Mouse (Mus musculus): ENCODE measurements around the gene Bysl. TPM values are rescaled to one million over a fixed set of nuclear protein-coding genes. Genes with fewer than 3 reads are reported as not detected.
"Not testable (repeated sequence)": the region's sequence is repeated elsewhere in the genome, so short reads cannot be mapped to it uniquely, and the experiment has no call there.

Bysl gene
- polyA plus RNA-seq (2016; fragmentation: Nextera tagmentation; extraction: Ambion mirVana), result 30.8 and 31.5 TPM in 2 replicates

- Histone ChIP-seq H3K27ac (replicated peaks) (peak within 1 kb of the TSS; percentile 60; the same call in 1 of the 2 replicates), H3K9me3 (no peaks in the 10 kb centered on the region), H3K27me3 (no peaks in the 10 kb centered on the region), H3K9ac (replicated peaks) (peak within 1 kb of the TSS; percentile 75), H3K4me1 (peaks cover 27% of the 10 kb centered on the region), H3K36me3 (peaks cover 41% of the 10 kb centered on the region), H3K4me3 (peak within 1 kb of the TSS; percentile 76), H3K4me2 (replicated peaks) (peak within 1 kb of the TSS; percentile 90)
- WGBS, result under 1% methylated on average over 59 of the region's 59 CpGs
- peak; percentile 96 for ATAC-seq (ENCODE audit: low FRiP score, low read depth)
Observed at GRCm38 (mm10) chr17:47610849-47611660, at the start of gene Bysl, which contains the start of the genes Med20 and Gm20517. Bysl (minus strand) TSS chr17:47611492. Med20 (plus strand) TSS chr17:47611582. Gm20517 (plus strand) TSS chr17:47611589.

GRCm38 (mm10) chr17:47658741-47659243 lies 47.5 kb upstream of the Bysl start:
- Histone ChIP-seq H3K9me3 (no peaks in the 10 kb centered on the region), H3K36me3 (peaks cover 17% of the 10 kb centered on the region; the same call in 1 of the 2 replicates), H3K9ac (replicated peaks) (no peak overlapping the region), H3K27me3 (no peaks in the 10 kb centered on the region), H3K4me1 (peaks cover 5% of the 10 kb centered on the region), H3K27ac (replicated peaks) (no peak overlapping the region), H3K4me2 (replicated peaks) (no peak overlapping the region), H3K4me3 (no peak overlapping the region)
- 87% methylated on average over 3 of the region's 3 CpGs for WGBS
- no peak for ATAC-seq (ENCODE audit: low FRiP score, low read depth)

GRCm38 (mm10) chr17:47657901-47658300 lies 46.6 kb upstream of the Bysl start:
- WGBS, result 92% methylated on average over 4 of the region's 4 CpGs
- Histone ChIP-seq H3K9me3 (no peaks in the 10 kb centered on the region), H3K9ac (replicated peaks) (no peak overlapping the region), H3K4me3 (no peak overlapping the region), H3K36me3 (peaks cover 21% of the 10 kb centered on the region; the same call in 1 of the 2 replicates), H3K27me3 (no peaks in the 10 kb centered on the region), H3K27ac (replicated peaks) (no peak overlapping the region), H3K4me2 (replicated peaks) (no peak overlapping the region), H3K4me1 (no peaks in the 10 kb centered on the region; the same call in 1 of the 2 replicates)
- no peak for ATAC-seq (ENCODE audit: low FRiP score, low read depth)

GRCm38 (mm10) chr17:47655697-47656096 lies 44.4 kb upstream of the Bysl start:
- H3K36me3 ChIP-seq, result peaks cover 21% of the 10 kb centered on the region
- no peak overlapping the region for H3K27ac ChIP-seq (replicated peaks)
- no peak overlapping the region for H3K4me3 ChIP-seq
- no peak overlapping the region for H3K4me2 ChIP-seq (replicated peaks)
- H3K4me1 ChIP-seq, result peaks cover 11% of the 10 kb centered on the region
- no peak for ATAC-seq (ENCODE audit: low FRiP score, low read depth)
- no peak overlapping the region for H3K9ac ChIP-seq (replicated peaks)
- H3K9me3 ChIP-seq, result no peaks in the 10 kb centered on the region
- 87% methylated on average over 5 of the region's 5 CpGs for WGBS
- no peaks in the 10 kb centered on the region for H3K27me3 ChIP-seq

GRCm38 (mm10) chr17:47654346-47654745 lies 43.1 kb upstream of the Bysl start:
- not testable (repeated sequence) for ATAC-seq (ENCODE audit: low FRiP score, low read depth)
- 95% methylated on average over 8 of the region's 8 CpGs for WGBS

GRCm38 (mm10) chr17:47651953-47652352 lies 40.7 kb upstream of the Bysl start:
- no peaks in the 10 kb centered on the region for H3K9me3 ChIP-seq
- 54% methylated on average over 2 of the region's 2 CpGs for WGBS
- no peak overlapping the region for H3K9ac ChIP-seq (replicated peaks)
- H3K27ac ChIP-seq (replicated peaks), result peak overlapping the region; percentile 60; the same call in 1 of the 2 replicates
- no peak overlapping the region for H3K4me3 ChIP-seq
- no peak for ATAC-seq (ENCODE audit: low FRiP score, low read depth)
- H3K36me3 ChIP-seq, result peaks cover 12% of the 10 kb centered on the region
- H3K4me2 ChIP-seq (replicated peaks), result no peak overlapping the region
- peaks cover 22% of the 10 kb centered on the region for H3K4me1 ChIP-seq
- no peaks in the 10 kb centered on the region for H3K27me3 ChIP-seq

More at GRCm38 (mm10) chr17:47654346-47654745, 43.1 kb upstream of the Bysl start:
- not testable (repeated sequence) for H3K4me2 ChIP-seq (replicated peaks); H3K9ac ChIP-seq (replicated peaks); H3K27me3 ChIP-seq; H3K27ac ChIP-seq (replicated peaks); H3K9me3 ChIP-seq; H3K4me3 ChIP-seq
- Histone ChIP-seq H3K4me1 (peaks cover 11% of the 10 kb centered on the region), H3K36me3 (peaks cover 15% of the 10 kb centered on the region)

GRCm38 (mm10) chr17:47648966-47649365 lies 37.7 kb upstream of the Bysl start:
- Histone ChIP-seq H3K4me1 (peaks cover 22% of the 10 kb centered on the region), H3K9ac (replicated peaks) (no peak overlapping the region), H3K4me3 (no peak overlapping the region), H3K27me3 (no peaks in the 10 kb centered on the region), H3K9me3 (no peaks in the 10 kb centered on the region), H3K36me3 (peaks cover 5% of the 10 kb centered on the region), H3K4me2 (replicated peaks) (no peak overlapping the region), H3K27ac (replicated peaks) (peak overlapping the region; percentile 56; the same call in 1 of the 2 replicates)
- ATAC-seq (ENCODE audit: low FRiP score, low read depth), result peak; percentile 44
- WGBS, result 41% methylated on average over 4 of the region's 4 CpGs

- no peak for ATAC-seq (ENCODE audit: low FRiP score, low read depth)
Observed at GRCm38 (mm10) chr17:47646683-47647082, 35.4 kb upstream of the Bysl start.

GRCm38 (mm10) chr17:47642992-47643391 lies 31.7 kb upstream of the Bysl start:
- H3K27me3 ChIP-seq, result no peaks in the 10 kb centered on the region
- no peak overlapping the region for H3K9ac ChIP-seq (replicated peaks)
- no peak overlapping the region for H3K4me2 ChIP-seq (replicated peaks)
- no peaks in the 10 kb centered on the region for H3K36me3 ChIP-seq
- ATAC-seq (ENCODE audit: low FRiP score, low read depth), result no peak
- WGBS, result 89% methylated on average over 2 of the region's 2 CpGs
- H3K27ac ChIP-seq (replicated peaks), result no peak overlapping the region
- no peak overlapping the region for H3K4me3 ChIP-seq
- 0 out of 2 replicates have a peak, but pooled peaks cover under 1% of the 10 kb centered on the region for H3K4me1 ChIP-seq
- H3K9me3 ChIP-seq, result no peaks in the 10 kb centered on the region

More at GRCm38 (mm10) chr17:47646683-47647082, 35.4 kb upstream of the Bysl start:
- H3K9me3 ChIP-seq, result no peaks in the 10 kb centered on the region
- no peaks in the 10 kb centered on the region for H3K27me3 ChIP-seq
- WGBS, result 85% methylated on average over 1 of the region's 1 CpGs
- no peak overlapping the region for H3K27ac ChIP-seq (replicated peaks)
- no peak overlapping the region for H3K4me2 ChIP-seq (replicated peaks)
- peaks cover 13% of the 10 kb centered on the region for H3K4me1 ChIP-seq
- H3K36me3 ChIP-seq, result no peaks in the 10 kb centered on the region; the same call in 1 of the 2 replicates
- H3K9ac ChIP-seq (replicated peaks), result no peak overlapping the region
- H3K4me3 ChIP-seq, result no peak overlapping the region

- Histone ChIP-seq H3K4me1 (peaks cover 26% of the 10 kb centered on the region), H3K9ac (replicated peaks) (no peak overlapping the region), H3K4me2 (replicated peaks) (no peak overlapping the region), H3K9me3 (no peaks in the 10 kb centered on the region), H3K27ac (replicated peaks) (no peak overlapping the region), H3K27me3 (no peaks in the 10 kb centered on the region), H3K4me3 (no peak overlapping the region), H3K36me3 (peaks cover 6% of the 10 kb centered on the region; the same call in 1 of the 2 replicates)
- no peak for ATAC-seq (ENCODE audit: low FRiP score, low read depth)
- 79% methylated on average over 7 of the region's 7 CpGs for WGBS
Observed at GRCm38 (mm10) chr17:47633999-47634770, 22.9 kb upstream of the Bysl start.

GRCm38 (mm10) chr17:47632181-47632840 lies 21.0 kb upstream of the Bysl start:
- Histone ChIP-seq H3K4me1 (peaks cover 33% of the 10 kb centered on the region), H3K4me3 (0 out of 2 replicates have a peak overlapping the region, but pooled peaks have one; percentile 8), H3K9me3 (no peaks in the 10 kb centered on the region), H3K27ac (replicated peaks) (no peak overlapping the region), H3K36me3 (peaks cover 6% of the 10 kb centered on the region; the same call in 1 of the 2 replicates), H3K27me3 (no peaks in the 10 kb centered on the region), H3K9ac (replicated peaks) (0 out of 2 replicates have a peak overlapping the region, but pooled peaks have one; percentile 2), H3K4me2 (replicated peaks) (peak overlapping the region; percentile 22)
- ATAC-seq (ENCODE audit: low FRiP score, low read depth), result no peak
- 72% methylated on average over 4 of the region's 4 CpGs for WGBS

Measured in midbrain, embryonic 12.5 days (tissue).